Mouse (Mus musculus) testis, adult 2 months (tissue): ENCODE results near the gene Arhgap6. TPM values are rescaled to one million over a fixed set of nuclear protein-coding genes. Genes with fewer than 3 reads are reported as not detected.

Experiments used
- H3K27ac ChIP-seq: fragments of 200-500 bp; 2 replicates; pipeline ENCODE4 v1.5.1; 2012; ENCODE audit warnings: low read depth, low read length; ENCODE audit not compliant: control insufficient read depth, insufficient read depth
- H3K27me3 ChIP-seq: fragments of 200-500 bp; 2 replicates; pipeline ENCODE4 v1.6.1; 2012; ENCODE audit warnings: mild to moderate bottlenecking, low read length, moderate library complexity; ENCODE audit not compliant: control insufficient read depth, insufficient read depth
- H3K36me3 ChIP-seq: fragments of 200-500 bp; 2 replicates; pipeline ENCODE4 v1.6.1; 2012; ENCODE audit warnings: mild to moderate bottlenecking, low read length; ENCODE audit not compliant: control insufficient read depth, insufficient read depth
- H3K4me1 ChIP-seq: fragments of 200-500 bp; 2 replicates; pipeline ENCODE4 v1.6.1; 2012; ENCODE audit warnings: low read length; ENCODE audit not compliant: control insufficient read depth, insufficient read depth
- H3K4me3 ChIP-seq: fragments of 200-500 bp; 2 replicates; pipeline ENCODE4 v1.5.1; 2012; ENCODE audit warnings: low read depth, mild to moderate bottlenecking, low read length, moderate library complexity, mixed read lengths; ENCODE audit not compliant: control insufficient read depth
- CTCF ChIP-seq: fragments of 200-500 bp; IDR thresholded peaks from 2 replicates; pipeline ENCODE4 v1.5.1; 2012; ENCODE audit warnings: low read depth, mild to moderate bottlenecking, inconsistent platforms, low read length, moderate library complexity; ENCODE audit not compliant: control insufficient read depth, insufficient read depth, insufficient replicate concordance
- POLR2A ChIP-seq: fragments of 200-500 bp; IDR thresholded peaks from 2 replicates; pipeline ENCODE4 v1.6.1; 2012; ENCODE audit warnings: low read depth, mild to moderate bottlenecking, inconsistent platforms, low read length, moderate library complexity; ENCODE audit not compliant: control insufficient read depth
- polyA plus RNA-seq: library from polyadenylated mRNA; depleted of rRNA; stranded (reverse); fragments of >200 nt; gene quantifications from 2 replicates; pipeline ENCODE4 v1.2.3, GENCODE M21; 2012

The Arhgap6 gene
- polyA plus RNA-seq, 1 experiment, result 0.07 TPM

DNA sequence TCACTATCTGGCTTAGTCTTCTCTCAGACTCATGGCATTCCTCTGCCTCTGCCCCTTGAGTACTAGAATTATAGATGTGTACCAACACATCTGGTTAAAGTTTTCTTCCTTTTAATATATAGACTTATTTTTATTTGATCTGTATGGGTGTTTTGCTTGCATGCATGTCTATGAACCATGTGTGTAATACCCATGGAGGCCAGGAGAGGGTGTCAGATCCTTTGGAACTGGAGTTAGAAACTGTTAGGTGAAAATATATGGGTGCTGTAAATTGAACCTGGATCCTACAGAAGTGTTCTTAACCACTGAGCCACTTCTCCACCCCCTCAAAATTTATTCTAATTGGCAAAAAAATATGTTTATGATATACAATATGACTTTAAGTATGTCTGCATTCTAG, 254.7 kb downstream of the Arhgap6 start:
- Histone ChIP-seq H3K4me1 (no peaks in the 10 kb centered on the region), H3K27me3 (no peaks in the 10 kb centered on the region), H3K27ac (no peak overlapping the region), H3K4me3 (no peak overlapping the region), H3K36me3 (no peaks in the 10 kb centered on the region)
- no peak for TF ChIP-seq CTCF
- no peak for TF ChIP-seq POLR2A

GRCm38 (mm10) chrX:169053907-169054476, 259.1 kb downstream of the Arhgap6 start:
- no peak overlapping the region for H3K4me3 ChIP-seq
- H3K27me3 ChIP-seq, result no peaks in the 10 kb centered on the region
- no peak overlapping the region for H3K27ac ChIP-seq
- TF ChIP-seq CTCF (no peak), POLR2A (no peak)
- H3K4me1 ChIP-seq, result no peaks in the 10 kb centered on the region
- H3K36me3 ChIP-seq, result no peaks in the 10 kb centered on the region

DNA sequence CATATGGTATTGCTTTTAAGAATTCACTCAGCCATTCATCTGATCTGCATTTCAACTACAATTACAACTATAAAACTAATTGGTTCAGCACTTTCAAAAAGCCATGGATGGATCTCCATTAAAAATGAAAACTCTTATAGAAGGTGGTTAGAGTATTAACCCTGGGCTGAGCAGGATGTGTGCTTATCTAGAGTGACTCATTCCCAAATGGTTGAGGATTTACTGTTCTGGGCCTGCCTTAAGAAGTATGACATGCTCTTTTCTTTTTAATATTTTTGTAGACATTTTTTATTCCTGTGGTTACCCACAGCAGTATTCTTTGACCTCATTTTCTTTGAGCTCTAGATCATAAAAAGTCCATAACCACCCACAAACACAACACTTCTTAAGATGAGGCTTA, 267.7 kb downstream of the Arhgap6 start:
- Histone ChIP-seq H3K27me3 (no peaks in the 10 kb centered on the region), H3K27ac (no peak overlapping the region), H3K36me3 (no peaks in the 10 kb centered on the region), H3K4me1 (no peaks in the 10 kb centered on the region), H3K4me3 (no peak overlapping the region)
- TF ChIP-seq POLR2A, result no peak
- TF ChIP-seq CTCF, result no peak

- Histone ChIP-seq H3K27me3 (no peaks in the 10 kb centered on the region), H3K4me3 (no peak overlapping the region), H3K27ac (no peak overlapping the region), H3K36me3 (no peaks in the 10 kb centered on the region), H3K4me1 (no peaks in the 10 kb centered on the region)
- TF ChIP-seq CTCF (no peak), POLR2A (no peak)
These were observed 270.4 kb downstream of the Arhgap6 start for GRCm38 (mm10) chrX:169065298-169065697.

DNA sequence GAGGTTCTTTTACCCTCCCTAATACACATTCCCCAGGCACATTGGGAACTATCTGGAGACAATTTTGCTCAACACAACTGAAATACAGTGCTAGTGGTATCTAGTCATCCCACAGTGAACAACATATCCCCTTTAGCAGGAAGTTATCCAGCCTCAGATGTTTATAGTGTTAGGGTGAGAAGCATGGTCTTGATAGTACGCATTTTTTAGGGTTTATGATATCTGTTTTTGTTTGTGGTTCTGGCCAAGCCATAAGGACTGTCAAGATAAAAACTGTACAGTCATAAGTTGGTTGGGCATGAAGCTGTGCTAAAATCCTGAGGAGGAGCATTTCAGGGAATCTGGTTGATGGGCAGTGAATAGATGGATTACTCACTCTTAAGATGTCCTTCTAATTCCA, 271.0 kb downstream of the Arhgap6 start:
- Histone ChIP-seq H3K4me3 (no peak overlapping the region), H3K27ac (no peak overlapping the region), H3K27me3 (no peaks in the 10 kb centered on the region), H3K36me3 (no peaks in the 10 kb centered on the region), H3K4me1 (no peaks in the 10 kb centered on the region)
- no peak for TF ChIP-seq CTCF
- no peak for TF ChIP-seq POLR2A

- H3K4me1 ChIP-seq, result no peaks in the 10 kb centered on the region
- no peak overlapping the region for H3K4me3 ChIP-seq
- no peaks in the 10 kb centered on the region for H3K27me3 ChIP-seq
- TF ChIP-seq CTCF (no peak), POLR2A (no peak)
- H3K36me3 ChIP-seq, result no peaks in the 10 kb centered on the region
- no peak overlapping the region for H3K27ac ChIP-seq
These were observed 280.1 kb downstream of the Arhgap6 start for GRCm38 (mm10) chrX:169075020-169075419.

GRCm38 (mm10) chrX:169081609-169082008, 286.7 kb downstream of the Arhgap6 start:
- Histone ChIP-seq H3K27ac (no peak overlapping the region), H3K36me3 (no peaks in the 10 kb centered on the region), H3K4me3 (no peak overlapping the region), H3K4me1 (no peaks in the 10 kb centered on the region), H3K27me3 (no peaks in the 10 kb centered on the region)
- TF ChIP-seq CTCF (no peak), POLR2A (no peak)

GRCm38 (mm10) chrX:169085871-169086270, 291.0 kb downstream of the Arhgap6 start:
- Histone ChIP-seq H3K36me3 (no peaks in the 10 kb centered on the region), H3K27ac (no peak overlapping the region), H3K27me3 (no peaks in the 10 kb centered on the region), H3K4me3 (no peak overlapping the region), H3K4me1 (no peaks in the 10 kb centered on the region)
- TF ChIP-seq POLR2A (no peak), CTCF (no peak)

DNA sequence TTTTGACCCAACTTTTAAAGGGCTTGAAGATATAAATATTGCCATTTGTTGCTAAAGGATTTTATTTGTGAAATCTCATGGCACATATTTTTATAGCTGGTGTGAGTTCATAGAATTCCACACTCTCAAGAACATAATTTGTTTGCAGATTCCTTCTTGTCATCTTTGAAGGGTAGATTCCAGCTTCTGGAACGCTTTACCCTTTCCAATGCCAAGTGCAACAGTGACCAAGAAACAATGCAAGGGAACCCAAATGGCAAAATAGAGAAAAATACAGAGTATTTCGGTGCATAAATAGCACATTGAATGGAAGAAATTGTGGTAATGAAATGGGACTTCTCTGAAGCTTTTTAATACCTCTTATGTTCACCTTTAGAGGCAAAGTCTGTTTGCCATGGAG, 294.3 kb downstream of the Arhgap6 start:
- no peaks in the 10 kb centered on the region for H3K36me3 ChIP-seq
- TF ChIP-seq POLR2A, result no peak
- no peak for TF ChIP-seq CTCF
- H3K27ac ChIP-seq, result no peak overlapping the region
- H3K4me1 ChIP-seq, result no peaks in the 10 kb centered on the region
- no peak overlapping the region for H3K4me3 ChIP-seq
- no peaks in the 10 kb centered on the region for H3K27me3 ChIP-seq
